Mouse (Mus musculus): ENCODE measurements around the gene Nek6. TPM values are rescaled to one million over a fixed set of nuclear protein-coding genes. Genes with fewer than 3 reads are reported as not detected.

Gene Nek6
- polyA plus RNA-seq, 1 experiment from 2014 or later: 75.9 TPM

- H3K27ac ChIP-seq (ENCODE audit: low read depth, low read length): no peak overlapping the region
- peaks cover 15% of the 10 kb centered on the region; the same call in 1 of the 2 replicates for H3K36me3 ChIP-seq (ENCODE audit: control insufficient read depth, insufficient read depth, low read length)
- 73% methylated on average over 11 of the region's 11 CpGs for WGBS
- no peak overlapping the region for H3K4me3 ChIP-seq (ENCODE audit: low read length)
- no peaks in the 10 kb centered on the region for H3K27me3 ChIP-seq (ENCODE audit: control insufficient read depth, insufficient read depth, low read length)
- ATAC-seq (ENCODE audit: low FRiP score, low TSS enrichment): no peak
- H3K4me2 ChIP-seq (replicated peaks; ENCODE audit: low read depth, low read length): no peak overlapping the region
- H3K9me3 ChIP-seq (ENCODE audit: control insufficient read depth, low read length): no peaks in the 10 kb centered on the region
- H3K4me1 ChIP-seq (ENCODE audit: control insufficient read depth, insufficient read depth, low read length): peaks cover 21% of the 10 kb centered on the region
- H3K9ac ChIP-seq (ENCODE audit: low read depth, low read length): no peak overlapping the region
These were observed 36.5 kb downstream of the Nek6 start for GRCm38 (mm10) chr2:38547793-38548517.

GRCm38 (mm10) chr2:38552004-38552443 lies 40.6 kb downstream of the Nek6 start:
- WGBS: 71% methylated on average over 15 of the region's 15 CpGs
- Histone ChIP-seq H3K4me2 (replicated peaks; ENCODE audit: low read depth, low read length) (no peak overlapping the region), H3K9ac (ENCODE audit: low read depth, low read length) (no peak overlapping the region), H3K27ac (ENCODE audit: low read depth, low read length) (no peak overlapping the region), H3K4me1 (ENCODE audit: control insufficient read depth, insufficient read depth, low read length) (no peaks in the 10 kb centered on the region), H3K9me3 (ENCODE audit: control insufficient read depth, low read length) (no peaks in the 10 kb centered on the region), H3K27me3 (ENCODE audit: control insufficient read depth, insufficient read depth, low read length) (no peaks in the 10 kb centered on the region), H3K4me3 (ENCODE audit: low read length) (no peak overlapping the region), H3K36me3 (ENCODE audit: control insufficient read depth, insufficient read depth, low read length) (peaks cover 15% of the 10 kb centered on the region; the same call in 1 of the 2 replicates)
- no peak for ATAC-seq (ENCODE audit: low FRiP score, low TSS enrichment)

- Histone ChIP-seq H3K36me3 (ENCODE audit: control insufficient read depth, insufficient read depth, low read length) (peaks cover 25% of the 10 kb centered on the region), H3K9me3 (ENCODE audit: control insufficient read depth, low read length) (no peaks in the 10 kb centered on the region), H3K27ac (ENCODE audit: low read depth, low read length) (no peak overlapping the region), H3K9ac (ENCODE audit: low read depth, low read length) (no peak overlapping the region), H3K27me3 (ENCODE audit: control insufficient read depth, insufficient read depth, low read length) (no peaks in the 10 kb centered on the region), H3K4me2 (replicated peaks; ENCODE audit: low read depth, low read length) (no peak overlapping the region), H3K4me3 (ENCODE audit: low read length) (no peak overlapping the region), H3K4me1 (ENCODE audit: control insufficient read depth, insufficient read depth, low read length) (no peaks in the 10 kb centered on the region)
- WGBS: 57% methylated on average over 19 of the region's 19 CpGs
- no peak for ATAC-seq (ENCODE audit: low FRiP score, low TSS enrichment)
These were observed 43.0 kb downstream of the Nek6 start for GRCm38 (mm10) chr2:38554226-38554995.

- Histone ChIP-seq H3K4me3 (ENCODE audit: low read length) (no peak overlapping the region), H3K9me3 (ENCODE audit: control insufficient read depth, low read length) (no peaks in the 10 kb centered on the region), H3K9ac (ENCODE audit: low read depth, low read length) (no peak overlapping the region), H3K27ac (ENCODE audit: low read depth, low read length) (no peak overlapping the region), H3K4me1 (ENCODE audit: control insufficient read depth, insufficient read depth, low read length) (no peaks in the 10 kb centered on the region), H3K36me3 (ENCODE audit: control insufficient read depth, insufficient read depth, low read length) (peaks cover 22% of the 10 kb centered on the region), H3K27me3 (ENCODE audit: control insufficient read depth, insufficient read depth, low read length) (no peaks in the 10 kb centered on the region), H3K4me2 (replicated peaks; ENCODE audit: low read depth, low read length) (no peak overlapping the region)
- 71% methylated on average over 4 of the region's 4 CpGs for WGBS
- no peak for ATAC-seq (ENCODE audit: low FRiP score, low TSS enrichment)
These were observed 44.2 kb downstream of the Nek6 start for GRCm38 (mm10) chr2:38555659-38556058.

GRCm38 (mm10) chr2:38556721-38557120 lies 45.3 kb downstream of the Nek6 start:
- Histone ChIP-seq H3K9me3 (ENCODE audit: control insufficient read depth, low read length) (no peaks in the 10 kb centered on the region), H3K4me1 (ENCODE audit: control insufficient read depth, insufficient read depth, low read length) (no peaks in the 10 kb centered on the region), H3K9ac (ENCODE audit: low read depth, low read length) (no peak overlapping the region), H3K36me3 (ENCODE audit: control insufficient read depth, insufficient read depth, low read length) (peaks cover 15% of the 10 kb centered on the region), H3K4me2 (replicated peaks; ENCODE audit: low read depth, low read length) (no peak overlapping the region), H3K27ac (ENCODE audit: low read depth, low read length) (no peak overlapping the region), H3K4me3 (ENCODE audit: low read length) (no peak overlapping the region), H3K27me3 (ENCODE audit: control insufficient read depth, insufficient read depth, low read length) (no peaks in the 10 kb centered on the region)
- ATAC-seq (ENCODE audit: low FRiP score, low TSS enrichment): no peak
- WGBS: 88% methylated on average over 3 of the region's 3 CpGs

GRCm38 (mm10) chr2:38560296-38561227 lies 49.1 kb downstream of the Nek6 start:
- Histone ChIP-seq H3K9ac (ENCODE audit: low read depth, low read length) (no peak overlapping the region), H3K4me3 (ENCODE audit: low read length) (no peak overlapping the region), H3K36me3 (ENCODE audit: control insufficient read depth, insufficient read depth, low read length) (peaks cover 18% of the 10 kb centered on the region), H3K27ac (ENCODE audit: low read depth, low read length) (no peak overlapping the region), H3K9me3 (ENCODE audit: control insufficient read depth, low read length) (no peaks in the 10 kb centered on the region), H3K4me1 (ENCODE audit: control insufficient read depth, insufficient read depth, low read length) (no peaks in the 10 kb centered on the region), H3K4me2 (replicated peaks; ENCODE audit: low read depth, low read length) (no peak overlapping the region), H3K27me3 (ENCODE audit: control insufficient read depth, insufficient read depth, low read length) (no peaks in the 10 kb centered on the region)
- WGBS: 64% methylated on average over 17 of the region's 17 CpGs
- ATAC-seq (ENCODE audit: low FRiP score, low TSS enrichment): no peak

GRCm38 (mm10) chr2:38562596-38562995 lies 51.2 kb downstream of the Nek6 start:
- H3K4me2 ChIP-seq (replicated peaks; ENCODE audit: low read depth, low read length): no peak overlapping the region
- H3K36me3 ChIP-seq (ENCODE audit: control insufficient read depth, insufficient read depth, low read length): peaks cover 18% of the 10 kb centered on the region
- no peak overlapping the region for H3K4me3 ChIP-seq (ENCODE audit: low read length)
- H3K9me3 ChIP-seq (ENCODE audit: control insufficient read depth, low read length): no peaks in the 10 kb centered on the region
- no peak for ATAC-seq (ENCODE audit: low FRiP score, low TSS enrichment)
- H3K9ac ChIP-seq (ENCODE audit: low read depth, low read length): no peak overlapping the region
- no peak overlapping the region for H3K27ac ChIP-seq (ENCODE audit: low read depth, low read length)
- 82% methylated on average over 4 of the region's 4 CpGs for WGBS
- H3K4me1 ChIP-seq (ENCODE audit: control insufficient read depth, insufficient read depth, low read length): no peaks in the 10 kb centered on the region
- H3K27me3 ChIP-seq (ENCODE audit: control insufficient read depth, insufficient read depth, low read length): no peaks in the 10 kb centered on the region

- H3K36me3 ChIP-seq (ENCODE audit: control insufficient read depth, insufficient read depth, low read length): peaks cover 37% of the 10 kb centered on the region; the same call in 1 of the 2 replicates
- H3K4me3 ChIP-seq (ENCODE audit: low read length): no peak overlapping the region
These were observed 60.6 kb downstream of the Nek6 start for GRCm38 (mm10) chr2:38571971-38572601.

More at GRCm38 (mm10) chr2:38571971-38572601, 60.6 kb downstream of the Nek6 start:
- Histone ChIP-seq H3K27ac (ENCODE audit: low read depth, low read length) (no peak overlapping the region), H3K4me1 (ENCODE audit: control insufficient read depth, insufficient read depth, low read length) (no peaks in the 10 kb centered on the region), H3K27me3 (ENCODE audit: control insufficient read depth, insufficient read depth, low read length) (no peaks in the 10 kb centered on the region), H3K9me3 (ENCODE audit: control insufficient read depth, low read length) (no peaks in the 10 kb centered on the region), H3K9ac (ENCODE audit: low read depth, low read length) (no peak overlapping the region), H3K4me2 (replicated peaks; ENCODE audit: low read depth, low read length) (no peak overlapping the region)
- no peak for ATAC-seq (ENCODE audit: low FRiP score, low TSS enrichment)
- 91% methylated on average over 23 of the region's 23 CpGs for WGBS
